Mouse (Mus musculus) kidney, postnatal 25 days (tissue): ENCODE data around the gene Plk3.

ENCODE experiments used
- DNase-seq, 2 experiments: peaks; one replicate each; pipeline ENCODE4 v3.0.0; 2021; ENCODE audit warnings: mixed read lengths in 2 of 2

The Plk3 gene

GRCm38 (mm10) chr4:117138295-117139216 lies 4.8 kb upstream of the Plk3 start:
- DNase-seq: no peak

- peak; percentile 85 to 95 for DNase-seq
Measured at GRCm38 (mm10) chr4:117136034-117136433, 2.3 kb upstream of the Plk3 start.

DNA sequence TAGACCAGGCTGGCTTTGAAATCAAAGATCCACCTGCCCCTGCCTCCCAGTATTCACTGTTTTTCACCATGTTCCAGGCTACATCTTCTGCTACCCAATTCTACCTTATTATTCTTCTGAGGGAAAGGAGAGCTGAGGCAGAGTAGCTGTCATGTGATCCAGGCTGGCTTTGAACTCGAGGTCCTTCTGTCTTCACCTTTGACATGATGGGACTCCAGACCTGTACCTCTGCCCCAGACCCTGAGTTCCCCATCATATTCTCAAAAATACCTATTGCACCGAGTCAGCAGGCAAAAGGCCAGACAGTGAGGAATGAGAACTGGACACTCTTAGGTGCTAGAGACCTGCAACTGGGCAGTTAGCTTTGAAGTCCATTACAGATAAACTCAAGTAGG lies 835 bp upstream of the Plk3 start:
- DNase-seq: peak in 1 of 2 experiments; percentile 61

DNA sequence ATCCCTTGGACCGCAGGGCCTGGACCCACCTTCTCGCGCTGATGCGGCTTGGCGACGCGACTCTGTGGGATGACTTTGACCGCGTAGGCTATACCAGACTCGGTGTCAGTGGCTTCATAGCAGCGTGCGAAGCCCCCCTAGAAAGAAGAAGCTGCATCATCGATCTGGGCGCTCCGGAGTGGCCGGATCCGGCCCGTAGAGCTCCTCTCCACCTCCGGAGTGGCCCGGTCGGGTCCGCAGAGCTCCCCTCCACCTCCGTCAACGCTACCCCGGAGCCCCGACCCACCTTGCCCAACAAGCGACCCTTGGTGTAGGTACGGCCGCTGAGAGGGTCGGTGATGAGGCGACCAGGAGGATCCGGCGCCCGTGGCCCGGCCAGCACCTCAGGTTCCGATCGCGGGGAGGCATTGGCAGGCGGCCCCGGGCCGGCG lies 382 bp downstream of the Plk3 start:
- DNase-seq: peak in 1 of 2 experiments; percentile 47

DNA sequence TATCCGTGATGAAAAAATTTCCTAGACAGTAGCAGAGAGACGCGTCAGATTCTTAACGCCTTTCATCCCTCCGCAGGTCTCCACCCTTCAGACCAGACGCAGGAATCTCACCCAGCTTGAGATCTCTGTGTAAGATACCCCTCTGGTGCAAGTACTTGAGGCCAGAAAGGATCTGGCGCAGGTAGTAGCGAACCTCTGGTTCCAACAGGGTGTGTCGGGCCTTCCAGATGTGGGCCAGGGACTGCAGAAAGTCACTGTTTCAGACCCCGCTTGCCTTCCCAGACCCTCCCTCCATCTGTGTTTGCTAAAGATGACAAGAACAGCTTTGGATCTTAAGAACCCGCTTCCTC lies 994 bp downstream of the Plk3 start:
- DNase-seq: no peak

DNA sequence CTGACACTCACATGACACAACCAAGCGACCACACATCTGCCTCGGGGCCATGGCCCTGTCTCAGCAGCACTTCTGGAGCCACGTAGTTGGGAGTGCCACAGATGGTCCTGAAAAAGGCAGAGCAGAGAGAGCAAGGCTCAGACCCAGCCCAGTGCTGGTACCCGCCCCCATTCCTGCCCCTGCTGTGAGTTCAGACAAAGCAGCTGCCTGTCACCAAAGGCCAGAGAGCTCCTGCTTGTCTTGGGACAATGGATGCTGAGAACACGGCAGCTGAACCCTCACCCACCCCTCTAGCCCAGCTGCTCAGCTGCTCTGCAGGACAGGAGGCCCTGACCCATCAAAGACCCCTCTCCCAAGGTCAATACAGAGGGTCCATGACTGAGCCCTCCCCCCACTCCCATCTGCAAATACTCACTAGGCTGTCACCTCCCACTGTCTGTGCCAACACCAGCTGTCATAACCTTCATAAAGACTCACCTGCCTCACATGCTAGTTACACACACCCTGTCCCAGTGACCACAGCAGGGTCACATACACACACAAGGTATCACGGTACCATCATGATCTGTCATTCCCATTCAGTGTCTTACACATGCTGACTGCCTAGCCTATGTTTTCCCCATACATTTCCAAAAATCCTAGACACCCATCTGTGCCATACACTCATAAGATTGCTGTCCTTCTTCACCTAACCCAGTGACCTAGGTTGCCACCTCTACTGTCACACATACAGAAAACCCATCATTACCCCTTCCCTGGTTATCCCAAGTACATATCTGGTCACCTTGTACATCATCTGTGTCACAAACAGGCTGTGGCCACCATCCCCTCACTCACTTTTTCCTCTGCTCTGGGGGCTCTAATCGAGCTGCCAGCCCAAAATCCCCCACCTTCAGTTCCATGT lies 1.6 kb downstream of the Plk3 start:
- no peak for DNase-seq

GRCm38 (mm10) chr4:117131198-117131597 lies 2.6 kb downstream of the Plk3 start:
- no peak for DNase-seq

- peak in 1 of 2 experiments; percentile 70 for DNase-seq
Measured at GRCm38 (mm10) chr4:117130790-117131189, 3.0 kb downstream of the Plk3 start.

DNA sequence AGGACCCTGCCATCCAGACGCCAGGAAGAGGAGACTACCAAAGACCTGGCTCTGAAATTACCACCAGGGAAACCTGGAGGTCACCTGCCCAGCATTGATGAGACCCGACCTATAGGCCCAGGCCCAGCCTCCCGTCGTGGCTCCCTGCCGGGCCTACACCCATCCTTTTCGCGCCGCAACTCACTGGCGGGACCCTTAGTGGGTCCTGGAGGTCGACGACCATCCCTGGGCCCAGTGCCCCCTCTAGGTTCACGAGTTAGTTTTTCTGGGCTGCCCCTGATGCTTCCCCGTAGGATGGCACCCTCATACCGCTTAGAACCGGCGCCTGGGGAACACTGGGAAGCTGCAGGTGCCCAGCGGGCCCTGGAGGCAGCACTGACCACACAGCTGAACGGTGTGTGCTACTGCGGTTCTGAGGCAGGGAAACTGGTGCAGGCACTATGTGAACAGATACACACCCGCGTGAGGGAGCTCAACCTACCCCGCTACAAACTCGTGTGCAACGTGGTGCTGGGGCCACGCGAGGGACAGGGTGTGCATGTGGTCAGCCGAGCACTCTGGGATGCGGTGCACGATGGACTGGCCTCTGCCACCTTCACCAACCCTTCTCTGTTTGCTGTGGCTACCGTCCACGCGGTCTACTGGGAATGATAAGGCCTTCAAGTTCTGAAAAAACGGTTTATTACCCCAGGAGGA lies 5.6 kb downstream of the Plk3 start:
- DNase-seq: no peak

DNA sequence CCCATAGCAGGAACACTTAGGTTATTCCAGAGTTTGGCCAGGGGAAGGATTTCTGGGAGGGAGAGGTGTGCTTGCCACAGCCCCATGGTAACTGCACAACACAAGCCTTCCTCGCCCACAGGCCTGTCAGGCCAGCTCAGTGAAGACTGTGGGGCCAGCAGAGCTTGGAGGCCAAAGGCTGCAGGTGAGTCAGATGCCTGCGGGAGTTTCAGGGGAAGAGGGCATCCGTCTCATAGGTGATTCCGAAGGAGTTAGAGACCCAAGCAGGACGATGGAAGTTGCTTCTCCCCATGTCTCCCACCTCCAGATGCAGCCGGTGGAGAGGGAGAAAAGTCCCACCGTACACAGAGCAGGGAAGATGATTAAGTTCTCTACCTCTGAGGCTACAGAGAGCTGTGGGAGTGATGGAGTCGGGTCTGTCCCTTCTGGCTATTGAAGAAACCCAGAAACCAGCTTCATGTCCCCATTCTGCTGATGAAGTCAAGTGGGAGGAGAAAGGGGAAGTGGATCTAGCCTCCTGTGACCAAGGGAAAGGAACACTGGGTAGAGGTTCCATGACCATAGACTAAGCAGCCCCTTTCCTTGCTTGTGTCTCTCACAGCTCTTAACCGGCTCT lies 7.0 kb downstream of the Plk3 start, which contains the start of gene Tctex1d4:
Gene Tctex1d4, plus strand, starts transcription at position 120 of the 616 bp plus-strand sequence.
- no peak for DNase-seq

GRCm38 (mm10) chr4:117125910-117126674 lies 7.7 kb downstream of the Plk3 start:
- DNase-seq: peak; percentile 84 to 93

DNA sequence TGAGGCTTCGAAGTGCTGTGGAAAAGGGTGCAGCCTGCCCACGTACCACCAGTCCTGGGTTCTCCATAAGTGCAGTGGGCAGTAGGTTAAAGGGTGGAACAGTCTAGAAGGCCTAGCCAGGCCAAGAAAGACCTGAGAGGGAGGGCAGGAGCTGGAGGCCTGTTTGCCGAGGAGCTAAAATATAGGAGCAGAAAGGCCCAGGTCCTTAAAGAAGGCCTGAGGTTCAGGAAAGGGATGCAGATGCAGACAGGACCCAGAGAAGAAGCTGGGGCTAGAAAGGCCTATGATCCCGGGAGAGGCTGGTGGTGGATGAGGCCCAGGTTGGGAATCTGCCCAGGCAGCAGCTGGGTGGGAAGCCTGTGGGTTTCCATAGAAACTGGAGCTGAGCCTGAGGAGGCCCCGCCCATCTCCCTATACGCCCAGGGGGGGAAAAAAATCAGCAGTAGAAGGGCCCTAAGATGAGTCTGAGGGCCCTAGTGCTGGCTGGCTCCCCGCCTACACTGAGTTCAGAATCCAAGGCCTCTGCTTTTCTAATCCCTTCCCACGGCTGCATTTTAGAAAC lies 8.3 kb downstream of the Plk3 start, which contains the start of gene Btbd19:
Gene Btbd19, minus strand, starts transcription at position 378 of the 562 bp plus-strand sequence.
- DNase-seq: peak; percentile 67 to 79

GRCm38 (mm10) chr4:117124518-117125347 lies 9.0 kb downstream of the Plk3 start:
- peak; percentile 41 to 69 for DNase-seq

DNA sequence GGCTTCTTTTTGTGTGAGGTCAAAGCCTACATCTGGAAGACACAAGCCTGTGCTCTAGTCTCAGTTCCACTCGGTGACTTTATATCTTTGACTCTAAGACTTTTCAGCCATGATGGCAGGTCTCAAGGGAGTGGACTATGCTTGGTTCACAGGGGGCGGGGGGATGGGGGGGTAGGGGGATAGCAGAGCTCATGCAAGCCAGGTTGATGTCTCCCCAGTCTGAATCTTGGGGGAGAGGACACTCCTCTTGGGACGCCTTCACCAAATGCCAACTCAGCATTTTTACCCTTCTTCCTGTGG lies 9.6 kb downstream of the Plk3 start:
- no peak for DNase-seq

GRCm38 (mm10) chr4:117123546-117124217 lies 10.1 kb downstream of the Plk3 start:
- no peak for DNase-seq

- no peak for DNase-seq
Measured at GRCm38 (mm10) chr4:117122209-117122608, 11.6 kb downstream of the Plk3 start.

- DNase-seq: peak; percentile 97 to 99
Measured at GRCm38 (mm10) chr4:117120445-117121414, 13.0 kb downstream of the Plk3 start.

DNA sequence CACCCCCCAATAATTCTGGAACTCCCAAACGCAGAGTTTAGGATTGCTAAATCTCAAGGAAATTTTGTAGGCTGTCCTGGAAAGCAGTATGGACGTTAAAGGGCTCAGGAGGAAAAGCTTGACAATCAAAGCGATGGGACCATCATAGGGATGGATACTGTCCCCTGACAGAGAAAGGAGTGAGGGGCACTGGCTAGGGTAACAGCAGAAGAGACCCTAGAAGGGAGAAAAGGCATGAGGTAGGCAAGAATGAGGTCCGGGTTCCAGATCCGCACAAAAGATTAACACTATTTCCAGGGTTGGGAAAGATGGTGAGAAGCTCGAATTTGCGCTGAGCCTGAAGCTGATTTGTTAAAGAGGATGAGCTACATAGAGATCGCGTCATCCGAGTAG lies 13.7 kb downstream of the Plk3 start:
- DNase-seq: no peak

- DNase-seq: no peak
Measured at GRCm38 (mm10) chr4:117119636-117120035, 14.1 kb downstream of the Plk3 start.
